Mouse (Mus musculus): Measurements from ENCODE around the gene Mast1. TPM values are rescaled to one million over a fixed set of nuclear protein-coding genes. Genes with fewer than 3 reads are reported as not detected.

The Mast1 gene
- polyA plus RNA-seq, 1 experiment: 0.42 TPM

DNA sequence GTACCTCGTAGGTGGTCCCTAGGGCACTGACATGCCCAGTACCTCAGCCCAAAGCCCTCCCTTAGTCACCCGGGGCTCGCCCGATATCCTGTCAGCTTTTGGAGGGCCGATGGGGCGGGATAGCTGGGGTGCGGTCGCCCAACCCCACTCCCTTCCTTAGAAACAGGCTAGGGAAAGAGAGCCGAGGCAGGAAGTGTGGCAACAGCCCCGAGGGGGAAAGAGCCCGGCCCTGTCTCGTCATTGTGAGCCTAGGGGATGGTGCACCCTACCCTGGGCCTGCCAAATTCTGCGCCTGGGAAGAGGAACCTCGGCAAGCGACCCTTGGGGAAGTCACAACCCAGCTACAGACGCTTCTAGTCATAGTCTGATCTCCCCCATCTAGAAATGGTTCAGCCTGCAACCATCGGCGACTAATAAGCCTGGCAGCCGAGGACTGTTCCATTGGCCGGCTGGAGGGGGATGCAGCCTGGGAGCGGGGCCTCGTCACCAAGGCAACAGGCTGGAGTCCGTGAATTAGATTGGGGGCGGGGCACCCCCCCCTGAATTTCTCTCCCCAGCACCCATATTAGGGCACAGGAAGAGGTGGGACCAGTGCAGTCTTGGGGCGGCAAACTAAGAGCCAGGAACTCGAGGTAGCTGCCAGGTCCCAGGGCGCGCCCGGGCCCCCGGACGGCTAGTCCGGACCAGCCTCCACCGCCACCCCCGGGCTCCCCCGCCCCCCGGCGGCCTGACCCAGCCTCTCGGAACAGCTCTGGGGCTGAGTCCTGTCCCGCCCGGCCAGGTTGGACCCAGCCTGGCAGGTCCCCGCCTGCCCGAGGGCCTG lies 42.7 kb upstream of the Mast1 start:
- peaks cover 46% of the 10 kb centered on the region for H3K4me1 ChIP-seq (ENCODE audit: control insufficient read depth, insufficient read depth, low read length)
- TF ChIP-seq POLR2A (IDR thresholded peaks at IDR 0.05; ENCODE audit: borderline replicate concordance, low read depth, low read length): no peak
- TF ChIP-seq CTCF (IDR thresholded peaks at IDR 0.05; ENCODE audit: low read depth, low read length): no peak
- peak overlapping the region; percentile 56 for H3K4me3 ChIP-seq (ENCODE audit: insufficient read depth, low read length)
- H3K27ac ChIP-seq (ENCODE audit: insufficient read depth, low read depth, low read length): peak overlapping the region; percentile 94

- TF ChIP-seq CTCF (IDR thresholded peaks at IDR 0.05; ENCODE audit: low read depth, low read length) (no peak), POLR2A (IDR thresholded peaks at IDR 0.05; ENCODE audit: borderline replicate concordance, low read depth, low read length) (peak; percentile 100)
- H3K27ac ChIP-seq (ENCODE audit: insufficient read depth, low read depth, low read length): peak within 1 kb of the TSS; percentile 94
- peaks cover 37% of the 10 kb centered on the region for H3K4me1 ChIP-seq (ENCODE audit: control insufficient read depth, insufficient read depth, low read length)
- peak within 1 kb of the TSS; percentile 89 for H3K4me3 ChIP-seq (ENCODE audit: insufficient read depth, low read length)
These were observed 41.2 kb upstream of the Mast1 start, which contains the start of gene Junb for GRCm38 (mm10) chr8:84978248-84978940. Gene Junb (minus strand): TSS chr8:84978718.

DNA sequence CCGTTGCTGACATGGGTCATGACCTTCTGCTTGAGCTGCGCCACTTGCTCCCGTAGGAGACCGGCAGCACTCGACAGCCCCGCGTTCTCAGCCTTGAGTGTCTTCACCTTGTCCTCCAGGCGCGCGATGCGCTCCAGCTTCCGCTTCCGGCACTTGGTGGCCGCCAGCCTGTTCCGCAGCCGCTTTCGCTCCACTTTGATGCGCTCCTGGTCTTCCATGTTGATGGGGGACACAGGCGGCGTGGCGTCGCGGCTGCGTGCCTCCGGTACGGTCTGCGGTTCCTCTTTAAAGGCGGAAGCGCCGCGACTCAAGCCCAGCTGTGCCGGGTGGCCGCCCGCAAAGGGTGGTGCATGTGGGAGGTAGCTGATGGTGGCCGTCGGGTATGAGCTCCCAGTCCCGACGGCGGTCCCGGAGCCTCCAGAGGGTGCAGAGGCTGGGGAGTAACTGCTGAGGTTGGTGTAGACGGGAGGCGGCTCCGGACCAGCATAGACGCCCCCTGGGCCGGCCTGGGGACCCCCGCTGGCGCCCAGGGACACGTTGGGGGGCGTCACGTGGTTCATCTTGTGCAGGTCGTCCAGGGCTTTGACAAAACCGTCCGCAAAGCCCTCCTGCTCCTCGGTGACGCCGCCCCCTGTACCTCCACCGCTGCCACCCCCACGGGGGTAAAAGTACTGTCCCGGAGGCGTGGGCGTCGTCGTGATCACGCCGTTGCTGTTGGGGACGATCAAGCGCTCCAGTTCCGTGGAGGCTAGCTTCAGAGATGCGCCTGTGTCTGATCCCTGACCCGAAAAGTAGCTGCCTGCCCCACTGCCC lies 40.5 kb upstream of the Mast1 start:
- Histone ChIP-seq H3K4me1 (ENCODE audit: control insufficient read depth, insufficient read depth, low read length) (peaks cover 31% of the 10 kb centered on the region), H3K27ac (ENCODE audit: insufficient read depth, low read depth, low read length) (peak overlapping the region; percentile 88), H3K4me3 (ENCODE audit: insufficient read depth, low read length) (peak overlapping the region; percentile 89)
- no peak for TF ChIP-seq POLR2A (IDR thresholded peaks at IDR 0.05; ENCODE audit: borderline replicate concordance, low read depth, low read length)
- no peak for TF ChIP-seq CTCF (IDR thresholded peaks at IDR 0.05; ENCODE audit: low read depth, low read length)

- peaks cover 24% of the 10 kb centered on the region for H3K4me1 ChIP-seq (ENCODE audit: control insufficient read depth, insufficient read depth, low read length)
- TF ChIP-seq POLR2A (IDR thresholded peaks at IDR 0.05; ENCODE audit: borderline replicate concordance, low read depth, low read length) (no peak), CTCF (IDR thresholded peaks at IDR 0.05; ENCODE audit: low read depth, low read length) (no peak)
- H3K4me3 ChIP-seq (ENCODE audit: insufficient read depth, low read length): peak overlapping the region; percentile 89
- H3K27ac ChIP-seq (ENCODE audit: insufficient read depth, low read depth, low read length): peak overlapping the region; percentile 88
These were observed 39.7 kb upstream of the Mast1 start for GRCm38 (mm10) chr8:84976763-84977434.

GRCm38 (mm10) chr8:84976031-84976762 lies 39.0 kb upstream of the Mast1 start:
- Histone ChIP-seq H3K4me3 (ENCODE audit: insufficient read depth, low read length) (peak overlapping the region; percentile 89), H3K4me1 (ENCODE audit: control insufficient read depth, insufficient read depth, low read length) (peaks cover 17% of the 10 kb centered on the region), H3K27ac (ENCODE audit: insufficient read depth, low read depth, low read length) (peak overlapping the region; percentile 88)
- no peak for TF ChIP-seq CTCF (IDR thresholded peaks at IDR 0.05; ENCODE audit: low read depth, low read length)

- peak overlapping the region; percentile 89 for H3K4me3 ChIP-seq (ENCODE audit: insufficient read depth, low read length)
- TF ChIP-seq POLR2A (IDR thresholded peaks at IDR 0.05; ENCODE audit: borderline replicate concordance, low read depth, low read length) (no peak), CTCF (IDR thresholded peaks at IDR 0.05; ENCODE audit: low read depth, low read length) (peak; percentile 78)
- H3K4me1 ChIP-seq (ENCODE audit: control insufficient read depth, insufficient read depth, low read length): peaks cover 12% of the 10 kb centered on the region
- H3K27ac ChIP-seq (ENCODE audit: insufficient read depth, low read depth, low read length): peak overlapping the region; percentile 56; the same call in 1 of the 2 replicates
These were observed 38.3 kb upstream of the Mast1 start for GRCm38 (mm10) chr8:84975434-84975833.

DNA sequence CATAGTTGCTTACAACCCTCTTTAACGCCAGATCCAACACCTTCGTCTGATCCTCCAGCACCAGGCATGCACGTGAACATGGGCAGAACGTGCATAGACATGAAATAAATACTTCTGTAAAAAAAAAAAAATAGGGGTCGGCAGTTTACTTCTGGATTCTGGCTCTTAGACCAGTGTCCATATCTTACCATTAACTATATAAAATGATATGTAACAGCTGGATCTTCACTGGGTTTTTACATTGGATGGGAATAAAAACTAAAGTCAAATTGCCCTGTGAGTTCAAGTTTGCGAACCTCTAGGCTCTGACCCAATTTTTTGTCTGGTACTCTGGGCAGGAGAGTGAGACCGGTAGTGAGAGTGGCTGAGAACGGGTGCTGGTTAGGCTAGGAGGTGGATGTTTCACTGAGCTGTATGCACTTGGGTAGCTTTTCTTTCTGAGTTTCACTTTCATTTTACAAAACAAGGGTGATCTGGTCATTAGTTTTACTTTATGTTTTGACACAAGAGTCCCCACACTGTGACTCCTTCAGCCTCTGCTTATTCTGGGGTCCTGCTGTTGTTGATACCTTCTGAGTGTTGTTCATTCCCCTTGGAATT lies 37.5 kb upstream of the Mast1 start:
- TF ChIP-seq POLR2A (IDR thresholded peaks at IDR 0.05; ENCODE audit: borderline replicate concordance, low read depth, low read length) (no peak), CTCF (IDR thresholded peaks at IDR 0.05; ENCODE audit: low read depth, low read length) (no peak)
- peaks cover 12% of the 10 kb centered on the region for H3K4me1 ChIP-seq (ENCODE audit: control insufficient read depth, insufficient read depth, low read length)
- peak overlapping the region; percentile 14; the same call in 1 of the 2 replicates for H3K27ac ChIP-seq (ENCODE audit: insufficient read depth, low read depth, low read length)
- H3K4me3 ChIP-seq (ENCODE audit: insufficient read depth, low read length): 0 out of 2 replicates have a peak overlapping the region, but pooled peaks have one; percentile 5

DNA sequence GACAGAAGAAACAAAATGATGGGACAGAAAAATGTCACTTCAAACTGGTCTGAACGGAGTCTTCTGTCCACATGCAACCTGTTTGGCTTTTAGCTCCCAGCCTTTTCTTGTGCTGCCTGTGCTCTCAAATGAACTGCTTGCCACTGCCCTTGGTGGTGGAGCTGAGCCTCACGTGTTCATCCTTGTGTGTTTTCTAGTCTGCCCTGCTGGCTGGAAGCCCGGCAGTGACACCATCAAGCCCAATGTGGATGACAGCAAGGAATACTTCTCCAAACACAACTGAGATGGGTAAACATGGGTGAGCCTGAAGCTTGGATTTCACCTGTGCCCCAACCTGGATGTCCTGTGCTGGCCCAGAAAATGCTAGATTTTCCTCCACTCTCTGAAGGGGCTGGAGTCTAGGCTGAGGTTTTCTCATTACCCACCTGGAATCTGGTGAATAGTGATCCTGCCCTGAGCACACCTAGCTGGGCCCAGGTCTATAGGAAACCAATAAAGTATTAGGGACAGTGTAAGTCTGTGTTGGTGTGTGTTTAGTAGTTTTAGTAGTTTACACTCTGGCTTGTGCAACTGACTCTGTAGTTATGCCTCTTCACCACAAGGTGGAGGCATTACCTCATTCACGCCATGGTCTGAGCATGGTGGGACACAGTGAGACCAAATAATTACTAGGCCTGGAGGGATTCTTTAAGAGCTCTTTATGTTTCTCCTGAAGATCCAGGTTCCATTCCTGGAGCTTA lies 36.8 kb upstream of the Mast1 start:
- TF ChIP-seq CTCF (IDR thresholded peaks at IDR 0.05; ENCODE audit: low read depth, low read length) (no peak), POLR2A (IDR thresholded peaks at IDR 0.05; ENCODE audit: borderline replicate concordance, low read depth, low read length) (no peak)
- Histone ChIP-seq H3K27ac (ENCODE audit: insufficient read depth, low read depth, low read length) (no peak overlapping the region), H3K4me3 (ENCODE audit: insufficient read depth, low read length) (no peak overlapping the region), H3K4me1 (ENCODE audit: control insufficient read depth, insufficient read depth, low read length) (peaks cover 10% of the 10 kb centered on the region)
